Mouse (Mus musculus): ENCODE results near the gene Ccdc116.
"Not testable (repeated sequence)": the region's sequence is repeated elsewhere in the genome, so short reads cannot be mapped to it uniquely, and the experiment has no call there.

Gene Ccdc116

DNA sequence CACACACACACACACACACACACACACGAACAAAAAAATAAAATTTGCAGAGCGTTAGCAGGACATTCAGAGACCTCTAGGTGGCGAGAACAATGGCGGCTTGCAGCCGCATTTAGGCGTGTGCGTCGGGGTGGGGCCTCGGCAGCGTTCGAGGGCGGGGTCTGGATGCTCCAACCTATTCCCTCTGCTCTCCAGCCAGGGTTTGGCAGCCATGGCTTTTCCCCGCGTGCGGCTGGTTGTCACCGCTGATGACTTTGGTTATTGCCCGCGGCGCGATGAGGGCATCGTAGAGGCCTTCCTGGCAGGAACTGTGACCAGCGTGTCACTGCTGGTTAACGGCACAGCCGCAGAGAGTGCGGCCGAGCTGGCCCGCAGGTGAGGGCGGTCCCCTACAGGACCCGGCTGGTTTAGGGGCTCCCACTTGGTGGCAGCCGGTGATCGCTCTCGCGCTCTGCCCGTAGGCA lies at the start of gene Ccdc116:
TSS of gene Ccdc116 (minus strand) at position 458 of the 464 bp plus-strand sequence.
- DNase-seq (ENCODE audit: low read depth) = peak; percentile 56

DNA sequence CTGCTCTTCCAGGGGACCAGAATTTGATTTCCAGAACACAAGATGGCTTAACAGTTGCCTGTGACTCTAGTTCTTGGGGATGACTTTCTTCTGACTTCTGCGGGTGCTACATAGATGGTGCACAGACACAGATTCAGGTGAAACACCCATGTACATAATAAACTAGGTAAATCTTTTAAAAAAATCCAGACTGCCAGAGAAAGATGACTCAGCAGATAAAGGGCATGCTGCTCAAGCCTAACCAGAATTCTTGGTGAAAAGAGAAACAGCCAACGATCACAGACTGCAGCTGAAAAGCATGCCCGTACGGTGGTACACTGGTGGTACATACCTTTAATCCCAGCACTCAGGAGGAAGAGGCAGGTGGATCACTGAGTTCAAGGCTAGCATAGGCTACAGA lies 46.8 kb upstream of the Ccdc116 start:
- no peak for DNase-seq (ENCODE audit: low read depth)

DNA sequence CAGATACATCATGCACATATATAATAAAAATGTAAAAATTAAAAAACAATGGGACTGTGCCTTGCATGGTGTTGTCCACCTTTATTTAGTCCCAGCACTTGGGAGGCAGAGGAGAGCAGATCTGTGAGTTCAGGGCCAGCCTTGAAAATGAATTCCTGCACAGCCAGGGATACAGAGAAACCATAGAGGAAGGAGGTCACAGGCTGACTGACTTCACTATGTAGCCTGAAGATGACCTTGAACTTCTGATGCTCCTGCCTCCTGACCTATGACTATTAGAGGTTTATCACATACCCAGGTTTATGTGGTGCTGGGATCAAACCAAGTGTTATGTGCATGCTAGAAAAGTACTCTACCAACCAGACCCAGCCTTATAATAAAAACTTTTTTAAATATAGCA lies 38.4 kb upstream of the Ccdc116 start:
- DNase-seq (ENCODE audit: low read depth) = no peak

DNA sequence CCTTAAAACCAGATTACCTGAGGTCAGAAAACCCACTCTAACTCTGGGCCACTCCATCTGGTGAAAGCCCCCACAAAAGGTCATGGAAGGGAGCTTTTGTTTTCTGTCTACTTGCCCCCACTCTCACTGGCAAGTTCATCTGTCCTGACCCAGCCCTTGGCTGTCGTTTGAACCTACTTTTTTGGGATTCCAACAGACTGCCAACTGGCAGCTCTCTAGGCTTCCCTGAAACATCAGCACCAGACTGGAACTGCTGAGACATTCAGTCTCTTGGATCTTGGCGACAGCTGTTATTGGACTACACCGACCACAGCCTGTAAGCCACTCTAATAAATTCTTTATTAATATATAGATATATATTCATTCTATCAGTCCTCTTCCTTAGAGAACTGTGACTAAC lies 36.0 kb upstream of the Ccdc116 start:
- DNase-seq (ENCODE audit: low read depth) = no peak

DNA sequence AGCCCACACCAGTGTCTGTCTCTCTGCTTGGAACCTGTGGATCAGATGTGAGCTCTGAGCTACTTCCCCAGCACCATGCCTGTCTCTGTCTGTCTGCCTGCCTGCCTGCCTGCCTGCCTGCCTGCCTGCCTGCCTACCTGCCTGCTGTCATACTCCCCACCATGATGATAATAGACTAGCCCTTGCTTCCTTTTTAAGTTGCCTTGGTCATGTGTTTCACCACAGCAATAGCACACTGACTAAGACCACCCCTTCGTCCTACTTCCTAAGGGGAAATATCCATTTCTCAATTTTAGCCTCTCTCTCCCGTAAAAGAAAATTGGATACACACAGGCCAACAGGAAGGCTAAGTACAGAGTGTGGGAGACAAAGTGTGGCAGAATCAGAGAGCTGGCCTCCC lies 35.1 kb upstream of the Ccdc116 start:
- DNase-seq (ENCODE audit: low read depth) = no peak

DNA sequence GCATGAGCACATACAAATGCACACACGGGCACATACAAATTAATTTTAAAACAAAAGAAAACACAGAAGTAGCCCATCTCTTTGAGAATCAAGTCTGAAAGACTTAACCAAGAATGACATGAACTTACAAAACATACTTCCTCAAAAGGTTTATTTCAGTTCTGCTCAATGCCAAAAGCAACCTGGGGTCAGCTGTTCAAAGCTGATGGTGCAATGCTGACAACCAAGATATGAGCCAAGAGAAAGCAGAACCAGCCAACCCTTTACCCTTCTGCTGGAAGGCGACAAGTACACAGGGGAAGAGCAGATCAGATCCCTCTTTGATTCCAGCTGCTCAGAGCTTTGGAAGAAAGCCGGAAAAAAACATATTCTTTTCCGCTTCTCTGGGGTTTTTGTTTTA lies 34.4 kb upstream of the Ccdc116 start:
- DNase-seq (ENCODE audit: low read depth) = no peak

DNA sequence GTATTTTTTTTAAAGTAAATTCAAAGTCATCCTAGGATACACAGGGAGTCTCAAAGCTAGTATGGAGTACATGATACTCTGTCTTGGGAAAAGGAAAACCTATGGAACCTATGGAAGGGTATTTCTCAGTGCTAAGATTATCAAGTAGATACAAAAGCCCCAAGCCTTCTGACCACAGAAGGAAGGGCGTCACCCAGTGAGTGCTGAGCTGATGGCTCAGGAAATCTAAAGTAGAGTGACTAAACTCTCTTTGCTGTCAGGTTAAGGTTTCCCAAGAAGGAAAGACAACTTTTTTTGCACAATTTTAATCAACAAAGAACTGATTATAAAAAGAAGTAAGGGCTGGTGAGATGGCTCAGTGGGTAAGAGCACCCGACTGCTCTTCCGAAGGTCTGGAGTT lies 32.7 kb upstream of the Ccdc116 start:
- no peak for DNase-seq (ENCODE audit: low read depth)

DNA sequence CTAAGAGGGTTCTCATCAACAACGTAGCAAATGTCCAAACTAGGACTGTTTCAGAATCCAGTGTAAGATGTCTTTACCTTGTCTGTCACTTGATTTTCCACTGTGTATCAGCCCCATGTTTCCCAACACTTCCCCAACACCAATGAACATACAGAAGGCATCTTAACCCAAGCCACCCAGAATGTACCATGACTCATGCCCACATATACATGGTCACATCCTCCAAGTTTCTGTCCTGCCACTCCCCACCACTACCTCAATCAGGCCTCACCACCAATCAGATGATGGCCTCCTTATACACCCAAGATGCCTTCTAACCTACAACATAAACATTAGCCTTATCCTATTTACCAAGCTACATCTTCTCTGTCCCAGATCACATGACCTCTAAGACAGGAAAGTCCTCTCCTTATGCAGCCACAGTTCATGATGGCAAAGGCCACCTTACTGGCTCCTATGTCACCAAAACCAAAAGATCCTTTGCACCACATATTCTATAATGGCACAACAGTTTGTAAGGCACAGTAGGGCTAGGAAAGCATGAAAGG lies 30.7 kb upstream of the Ccdc116 start:
- DNase-seq (ENCODE audit: low read depth) = no peak

DNA sequence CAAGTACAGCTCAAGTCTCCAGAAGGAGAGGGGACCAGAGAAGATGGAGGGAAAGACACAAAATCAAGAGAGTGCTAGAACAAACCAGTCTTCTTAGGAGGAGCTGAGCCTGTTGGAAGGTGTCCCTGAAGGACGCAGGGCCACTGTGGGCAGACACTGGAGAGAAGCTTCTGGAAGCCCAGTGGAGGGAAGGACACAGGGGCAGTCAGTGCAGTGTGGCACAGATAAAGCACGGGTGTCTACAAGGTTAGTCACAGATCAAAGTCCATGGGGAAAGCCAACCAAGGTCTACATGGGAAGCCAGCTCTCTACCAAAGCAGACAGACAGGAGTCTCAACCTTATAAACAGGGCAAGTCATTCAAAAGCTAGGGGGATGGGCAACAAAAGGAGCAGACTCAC lies 28.7 kb upstream of the Ccdc116 start:
- no peak for DNase-seq (ENCODE audit: low read depth)

DNA sequence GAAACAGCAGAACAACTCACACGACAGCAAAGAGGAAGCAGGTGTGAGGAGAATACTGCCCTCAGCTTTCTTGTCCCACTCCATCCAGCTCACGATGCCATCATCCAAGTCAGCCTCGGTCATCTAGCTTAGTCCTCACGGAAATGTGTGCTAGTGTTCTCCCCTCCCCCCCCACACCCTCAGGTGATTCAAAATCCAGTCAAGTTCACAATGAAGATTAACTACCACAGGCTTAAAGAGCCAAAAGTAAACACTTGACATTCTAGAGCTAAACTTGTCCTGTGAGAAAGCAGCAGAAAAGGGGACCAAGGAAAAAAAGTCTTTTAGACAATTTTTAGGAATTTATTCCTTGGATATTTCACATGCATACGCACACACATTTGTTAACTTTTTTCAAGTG lies 21.0 kb upstream of the Ccdc116 start:
- no peak for DNase-seq (ENCODE audit: low read depth)

DNA sequence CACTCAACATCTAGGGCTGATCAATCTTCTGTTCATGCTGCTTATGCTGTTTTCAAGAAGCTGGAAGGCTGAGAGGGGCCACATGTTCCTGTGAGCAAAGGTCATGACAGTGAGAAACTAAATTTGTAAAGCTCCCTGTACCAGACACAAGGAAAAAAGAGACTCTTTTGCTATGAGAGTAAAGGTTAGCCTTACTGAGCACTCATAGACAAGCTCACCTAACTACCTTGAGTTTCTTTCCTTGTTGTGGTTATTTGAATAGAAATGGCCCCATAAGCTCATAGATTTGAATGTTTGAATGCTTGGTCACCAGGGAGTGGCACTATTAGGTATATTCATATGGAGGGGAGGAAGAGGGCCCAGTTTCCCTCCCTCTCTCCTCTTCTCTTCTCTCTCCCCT lies 20.1 kb upstream of the Ccdc116 start:
- DNase-seq (ENCODE audit: low read depth) = no peak

DNA sequence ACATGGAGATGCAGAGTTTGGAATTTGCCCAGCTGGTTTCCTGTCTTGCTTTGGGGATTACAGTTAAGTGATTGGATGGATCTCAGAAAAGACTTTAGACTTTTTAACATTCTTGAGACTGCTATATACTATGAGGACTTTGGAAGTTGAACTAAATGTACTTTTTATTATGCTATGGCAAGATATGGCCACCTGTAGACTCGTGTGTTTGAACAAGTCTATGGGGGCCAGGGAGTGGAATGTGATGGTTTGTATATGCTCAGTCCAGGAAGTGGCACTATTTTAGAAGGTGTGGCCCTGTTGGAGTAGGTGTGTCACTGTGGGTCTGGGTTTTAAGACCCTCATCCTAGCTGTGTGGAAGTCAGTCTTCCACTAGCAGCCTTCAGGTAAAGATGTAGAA lies 18.4 kb upstream of the Ccdc116 start:
- DNase-seq (ENCODE audit: low read depth) = not testable (repeated sequence)

DNA sequence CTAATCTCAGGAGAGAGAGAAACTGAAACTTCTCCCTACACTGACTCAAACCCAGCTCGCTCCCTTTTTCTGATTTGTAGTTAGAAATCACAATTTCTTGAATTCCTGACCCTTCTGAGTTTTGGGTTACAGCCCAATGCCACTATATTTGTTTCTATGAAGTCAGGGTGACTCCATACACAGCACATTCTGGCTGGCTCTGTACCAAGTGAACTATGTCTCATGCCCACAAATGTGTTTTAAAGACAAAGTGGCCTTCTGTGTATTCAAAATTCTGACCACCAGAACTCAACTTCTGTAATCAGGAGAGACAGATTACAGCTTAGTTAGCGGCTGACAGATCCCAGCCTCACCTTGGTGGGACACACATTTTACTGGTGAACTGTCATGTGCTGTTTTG lies 7.3 kb upstream of the Ccdc116 start:
- DNase-seq (ENCODE audit: low read depth) = peak; percentile 22

DNA sequence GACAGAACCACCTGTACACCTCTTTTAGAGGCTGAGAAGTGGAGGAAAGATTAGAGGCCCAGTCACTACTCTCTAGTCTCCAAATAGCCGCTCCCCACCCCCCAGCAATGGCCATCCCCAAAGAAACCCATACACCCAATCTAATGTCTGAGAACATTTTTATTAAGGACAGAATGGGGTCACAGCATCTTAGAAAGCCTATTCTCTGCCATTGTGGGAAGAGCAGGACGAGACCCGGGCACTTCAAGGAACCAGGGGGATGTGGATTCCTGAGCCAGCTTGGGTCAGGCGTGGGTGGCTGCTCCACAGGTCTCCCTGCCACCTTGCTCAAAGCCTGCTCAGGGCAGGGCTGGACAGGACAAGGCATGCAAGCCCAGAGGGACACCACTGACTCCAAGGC lies 4.8 kb upstream of the Ccdc116 start:
- DNase-seq (ENCODE audit: low read depth) = no peak

DNA sequence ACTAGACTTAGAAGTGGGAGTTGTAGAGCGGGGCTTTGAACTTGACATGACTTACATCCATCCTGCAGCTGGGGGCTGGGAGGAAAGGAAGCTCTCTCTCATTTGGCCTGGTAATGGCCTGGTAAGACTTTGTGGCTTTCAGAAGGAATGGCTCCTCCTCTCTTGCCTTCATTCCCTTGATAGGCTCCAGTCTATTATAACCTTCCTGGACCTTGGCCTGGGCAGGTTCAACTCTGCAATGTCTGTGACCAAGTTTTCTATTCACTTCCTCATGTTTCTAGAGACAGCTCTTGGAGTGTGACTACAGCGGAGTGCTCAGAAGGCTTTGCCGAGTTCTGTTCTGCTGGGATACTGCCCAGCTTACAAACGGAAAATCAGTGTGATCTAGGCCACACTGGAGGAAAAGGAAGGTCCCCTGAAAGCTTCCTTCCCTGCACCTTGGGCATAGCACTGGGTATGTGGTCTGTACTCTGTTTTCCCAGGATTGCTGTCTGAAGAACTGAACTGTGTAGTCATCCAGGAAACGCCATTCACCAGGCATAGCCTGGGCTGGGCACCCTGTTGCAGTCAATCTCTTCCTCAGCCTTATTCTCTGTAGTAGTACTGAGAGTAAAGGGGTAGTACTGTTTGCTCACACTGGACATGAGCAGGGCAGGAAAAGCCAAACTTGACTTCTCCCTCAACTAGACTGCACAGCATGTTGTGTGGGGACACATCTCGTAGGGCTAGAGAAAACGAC lies 3.7 kb upstream of the Ccdc116 start:
- DNase-seq (ENCODE audit: low read depth) = no peak

DNA sequence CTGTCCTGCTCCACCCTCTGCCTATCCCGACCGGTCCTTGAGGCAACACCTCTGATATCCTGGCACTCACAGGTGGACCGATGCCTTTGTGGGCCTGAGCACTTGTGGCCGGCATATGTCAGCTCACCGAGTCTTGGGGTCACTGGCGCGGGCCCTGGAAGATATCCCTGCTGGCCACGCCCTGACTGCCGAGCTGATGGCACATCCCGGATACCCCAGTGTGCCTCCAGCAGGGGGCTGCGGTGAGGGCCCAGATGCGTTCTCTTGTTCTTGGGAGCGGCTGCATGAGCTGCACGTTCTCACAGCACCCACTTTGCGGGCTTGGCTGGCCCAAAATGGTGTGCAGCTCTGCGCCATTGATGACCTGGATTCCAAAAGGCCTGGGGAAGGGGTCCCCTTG lies 1.1 kb upstream of the Ccdc116 start:
- no peak for DNase-seq (ENCODE audit: low read depth)

DNA sequence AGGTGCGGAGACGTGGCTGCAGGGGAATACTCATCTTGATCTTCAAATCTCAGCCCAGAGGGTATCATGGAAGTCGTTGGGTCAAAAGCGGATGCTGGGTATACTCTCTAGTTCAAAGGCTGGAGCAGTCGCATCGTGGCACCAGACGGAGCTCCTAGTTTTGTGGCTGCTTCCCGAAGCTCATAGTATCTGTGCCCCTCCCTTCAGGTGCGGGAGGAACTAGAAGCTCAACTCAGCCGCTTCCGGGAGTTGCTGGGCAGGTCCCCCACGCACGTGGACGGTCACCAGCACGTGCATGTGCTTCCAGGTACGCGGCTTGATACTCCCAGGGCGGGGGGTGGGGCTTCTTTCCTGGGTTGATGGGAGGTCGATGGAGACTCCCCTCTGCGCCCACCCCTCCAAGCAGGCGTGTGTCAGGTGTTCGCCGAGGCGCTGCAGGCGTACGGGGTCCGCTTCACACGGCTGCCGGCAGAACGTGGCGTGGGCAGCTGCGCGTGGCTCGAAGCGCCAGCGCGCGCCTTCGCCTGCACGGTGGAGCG lies 431 bp upstream of the Ccdc116 start:
- DNase-seq (ENCODE audit: low read depth) = no peak

DNA sequence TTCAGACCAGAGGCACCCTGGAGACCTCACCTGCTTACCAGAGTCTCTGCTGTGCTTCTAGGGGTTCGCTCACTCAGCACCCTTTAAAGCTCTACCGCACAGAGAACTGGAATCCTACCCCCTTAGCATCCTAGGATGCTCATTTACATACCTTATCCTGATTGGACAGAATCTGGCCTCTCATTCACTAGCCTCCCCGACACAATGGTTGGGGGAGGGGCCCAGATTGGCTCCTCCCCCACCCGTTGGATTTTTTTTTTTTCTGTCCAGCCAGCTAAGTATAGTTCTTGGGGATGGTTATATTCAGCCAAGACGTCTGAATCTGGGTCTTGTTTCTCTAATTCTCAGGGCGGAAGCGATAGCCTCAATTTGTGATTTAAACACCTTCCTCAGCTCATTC lies 2.7 kb downstream of the Ccdc116 start, which contains the start of gene Ydjc:
TSS of gene Ydjc (plus strand) at position 283 of the 400 bp plus-strand sequence.
- DNase-seq (ENCODE audit: low read depth) = no peak

DNA sequence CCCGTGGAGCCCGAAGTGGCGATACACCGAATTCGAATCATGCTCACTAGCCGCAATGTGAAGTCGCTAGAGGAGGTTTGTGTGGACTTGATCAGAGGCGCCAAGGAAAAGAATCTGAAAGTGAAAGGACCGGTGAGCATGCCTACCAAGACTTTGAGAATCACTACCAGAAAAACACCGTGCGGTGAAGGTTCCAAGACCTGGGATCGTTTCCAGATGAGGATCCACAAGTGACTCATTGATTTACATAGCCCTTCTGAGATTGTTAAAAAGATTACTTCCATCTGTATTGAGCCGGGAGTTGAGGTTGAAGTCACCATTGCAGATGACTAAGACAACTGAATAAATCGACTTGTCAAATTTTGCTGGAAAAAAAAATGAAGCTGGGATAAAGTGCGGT lies 9.7 kb downstream of the Ccdc116 start:
- no peak for DNase-seq (ENCODE audit: low read depth)

DNA sequence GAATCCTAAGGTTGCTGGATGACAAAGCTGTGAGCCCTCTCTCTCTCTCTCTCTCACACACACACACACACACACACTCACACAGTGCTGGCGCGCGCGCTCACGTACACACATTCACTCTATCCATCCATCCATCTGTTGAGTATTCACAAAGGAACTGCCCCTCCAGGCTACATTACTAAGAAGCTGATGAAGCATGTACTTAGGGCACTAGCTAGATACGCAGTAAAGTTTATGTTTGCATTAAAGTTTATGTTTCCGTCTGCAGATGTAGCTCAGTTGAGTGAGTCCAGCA lies 14.2 kb downstream of the Ccdc116 start:
- no peak for DNase-seq (ENCODE audit: low read depth)

DNA sequence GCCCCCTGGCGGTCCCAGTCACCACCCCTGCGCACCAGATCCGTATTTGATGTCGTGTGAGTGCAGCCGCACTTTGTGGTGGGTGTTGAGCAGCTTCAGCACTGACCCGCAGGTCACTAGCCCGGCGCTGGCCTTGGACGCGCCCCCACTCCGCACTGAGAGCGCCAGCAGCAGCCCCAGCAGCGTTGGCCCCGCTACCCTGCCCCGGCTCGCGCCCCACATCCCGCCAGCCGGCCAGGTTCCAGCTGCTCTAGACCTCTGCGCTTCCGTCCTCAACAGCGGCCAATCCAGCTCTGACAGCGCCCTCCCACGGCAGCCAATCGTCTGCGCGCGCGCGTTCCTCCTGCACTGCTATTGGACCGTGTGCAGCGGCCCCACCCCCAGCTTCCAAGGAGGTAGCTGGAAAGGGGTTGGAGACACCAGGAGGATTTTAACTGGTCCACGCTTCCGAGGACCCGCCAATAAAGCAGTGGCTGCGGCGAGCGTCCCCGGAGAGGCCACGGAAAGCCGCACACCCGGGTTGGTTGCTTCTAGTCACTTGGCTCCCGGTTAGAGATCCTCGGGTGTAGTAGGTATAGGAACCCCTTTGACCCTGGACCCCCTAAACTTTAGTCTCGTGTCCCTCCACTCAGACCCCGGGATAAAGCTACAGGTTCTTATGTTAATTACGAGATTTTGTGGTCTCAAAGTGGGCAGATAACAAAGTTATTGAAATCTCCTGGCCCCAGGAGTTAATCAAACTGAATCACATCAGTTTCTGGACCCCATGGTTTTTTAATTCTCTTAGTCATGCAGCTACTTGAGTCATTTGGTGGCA lies 14.7 kb downstream of the Ccdc116 start, which contains the start of gene Sdf2l1:
TSS of gene Sdf2l1 (minus strand) at position 295 of the 817 bp plus-strand sequence.
- peak; percentile 88 for DNase-seq (ENCODE audit: low read depth)

DNA sequence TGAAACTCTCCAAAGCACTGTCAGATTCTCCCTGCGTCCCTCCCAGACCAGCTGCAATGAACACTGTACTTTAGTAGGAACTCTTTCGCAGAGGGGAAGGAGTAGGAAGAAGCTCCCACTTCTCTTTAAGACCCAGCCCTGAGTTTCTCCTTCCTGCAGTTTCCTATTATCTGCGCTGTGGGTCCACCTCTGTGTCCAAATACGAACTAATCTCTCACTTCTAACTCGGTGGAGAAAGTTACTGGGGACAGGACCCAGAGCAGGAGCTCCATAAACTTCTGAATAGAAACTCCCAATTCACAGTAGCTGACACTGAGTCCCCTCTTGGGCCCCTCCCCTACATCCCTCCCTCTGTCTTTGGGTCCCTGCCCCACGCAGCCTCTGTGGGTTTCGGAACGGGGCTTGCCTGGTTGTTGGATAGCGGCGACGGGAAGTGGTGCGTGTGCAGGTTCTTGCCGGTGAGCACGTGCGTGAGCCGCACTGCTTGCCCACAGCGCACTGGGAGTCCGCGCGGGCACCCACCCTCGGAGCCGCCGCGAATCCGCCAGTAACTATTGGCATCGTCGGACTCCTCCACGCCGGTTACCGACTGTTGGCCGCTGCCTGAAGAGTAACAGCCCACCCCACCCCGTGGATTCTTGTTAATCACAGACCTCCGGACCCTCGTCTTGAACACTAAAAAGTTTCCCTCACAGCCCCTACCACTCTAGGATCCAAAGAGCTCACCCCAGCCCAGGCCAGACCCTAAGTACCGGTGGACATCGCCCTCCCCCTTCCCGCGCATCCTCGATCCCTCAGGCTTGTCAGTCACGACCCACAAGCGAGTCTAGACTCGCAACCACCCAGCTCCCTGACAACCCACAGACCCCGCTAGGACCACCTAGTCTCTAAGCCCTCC lies 15.6 kb downstream of the Ccdc116 start:
- DNase-seq (ENCODE audit: low read depth) = no peak

Measured in fibroblast of lung, adult 2 months (primary cell).